Mouse (Mus musculus) midbrain, embryonic 11.5 days (tissue): ENCODE measurements around the gene Fchsd2. TPM values are rescaled to one million over a fixed set of nuclear protein-coding genes. Genes with fewer than 3 reads are reported as not detected.

Experiments used
- ATAC-seq: fragments of 200-750 bp; cut with Nextera tagmentation; 2 replicates; pipeline ENCODE4 v1.8.0; 2017; ENCODE audit warnings: moderate TSS enrichment, moderate library complexity; ENCODE audit not compliant: low FRiP score
- DNase-seq: peaks from one replicate; pipeline ENCODE4 v3.0.0; 2015; ENCODE audit warnings: low spot score; ENCODE audit errors: missing footprints
- H3K27ac ChIP-seq: fragments of 300-500 bp; sonication (generic); 2 replicates; pipeline ENCODE4 v1.5.1; 2014; ENCODE audit warnings: low read depth, low read length
- H3K27me3 ChIP-seq: fragments of 300-500 bp; sonication (generic); 2 replicates; pipeline ENCODE4 v1.6.1; 2014; ENCODE audit warnings: mild to moderate bottlenecking, low read length, moderate library complexity, mixed read lengths; ENCODE audit not compliant: control insufficient read depth, insufficient read depth
- H3K36me3 ChIP-seq: fragments of 300-500 bp; sonication (generic); 2 replicates; pipeline ENCODE4 v1.6.1; 2014; ENCODE audit warnings: mild to moderate bottlenecking, low read length, moderate library complexity, mixed read lengths; ENCODE audit not compliant: control insufficient read depth, insufficient read depth
- H3K4me1 ChIP-seq: fragments of 300-500 bp; sonication (generic); 2 replicates; pipeline ENCODE4 v1.6.1; 2014; ENCODE audit warnings: low read length; ENCODE audit not compliant: control insufficient read depth, insufficient read depth
- H3K4me2 ChIP-seq: fragments of 300-500 bp; sonication (generic); 2 replicates; pipeline ENCODE4 v1.6.1; 2014; ENCODE audit warnings: mild to moderate bottlenecking, moderate library complexity
- H3K4me3 ChIP-seq: fragments of 300-500 bp; sonication (generic); 2 replicates; pipeline ENCODE4 v1.5.1; 2014; ENCODE audit warnings: low read depth, low read length
- H3K9ac ChIP-seq: fragments of 300-500 bp; sonication (generic); 2 replicates; pipeline ENCODE4 v1.6.1; 2014; ENCODE audit warnings: low read length
- H3K9me3 ChIP-seq: fragments of 300-500 bp; sonication (generic); 2 replicates; pipeline ENCODE4 v1.6.1; 2016; ENCODE audit warnings: low read length; ENCODE audit not compliant: control insufficient read depth
- WGBS: fragments of 180-500 bp; shearing (Covaris S2); extraction: QIAGEN DNeasy Blood & Tissue Kit; methylation state at CpG from one replicate; pipeline ENCODE4 v1.1.7; 2014; 5-methylcytosine and 5-hydroxymethylcytosine counted together
- polyA plus RNA-seq: library from polyadenylated mRNA; unstranded; fragments of >200 nt; fragmentation: Nextera tagmentation; extraction: Ambion mirVana; gene quantifications from 2 replicates; pipeline ENCODE4 v1.2.1, GENCODE M21; 2014

The Fchsd2 gene
- polyA plus RNA-seq, 1 experiment from 2014 or later, result 24.8 TPM

- Histone ChIP-seq H3K27ac (no peak overlapping the region), H3K9me3 (no peaks in the 10 kb centered on the region), H3K4me1 (no peaks in the 10 kb centered on the region), H3K4me2 (no peak overlapping the region), H3K36me3 (no peaks in the 10 kb centered on the region), H3K27me3 (no peaks in the 10 kb centered on the region), H3K4me3 (no peak overlapping the region), H3K9ac (no peak overlapping the region)
- DNase-seq, result no peak
- no peak for ATAC-seq
- WGBS, result 79% methylated on average over 6 of the region's 6 CpGs
Measured at GRCm38 (mm10) chr7:101069271-101069670, 23.4 kb upstream of the Fchsd2 start.

DNA sequence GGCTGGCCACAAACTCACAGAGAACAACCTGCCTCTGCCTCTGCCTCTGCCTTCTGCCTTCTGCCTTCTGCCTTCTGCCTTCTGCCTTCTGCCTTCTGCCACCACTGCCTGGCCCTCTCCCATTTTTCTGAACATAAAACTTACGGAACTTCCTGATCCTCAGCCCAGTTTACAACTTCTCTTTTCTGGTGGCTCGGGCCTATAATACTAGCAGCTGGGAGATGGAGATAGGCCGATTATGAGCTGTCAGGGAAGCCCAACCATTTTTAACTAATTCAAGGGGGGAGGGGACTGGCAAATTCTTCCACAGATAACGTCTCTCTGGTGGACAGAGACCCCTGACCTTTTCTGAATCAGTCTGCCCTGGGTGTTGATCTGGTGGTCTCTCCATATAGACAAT is 22.3 kb upstream of the Fchsd2 start:
- Histone ChIP-seq H3K36me3 (no peaks in the 10 kb centered on the region), H3K9ac (no peak overlapping the region), H3K27me3 (no peaks in the 10 kb centered on the region), H3K27ac (no peak overlapping the region), H3K9me3 (no peaks in the 10 kb centered on the region), H3K4me3 (no peak overlapping the region), H3K4me1 (no peaks in the 10 kb centered on the region), H3K4me2 (no peak overlapping the region)
- ATAC-seq (no peak), DNase-seq (no peak)
- 51% methylated on average over 4 of the region's 4 CpGs for WGBS

GRCm38 (mm10) chr7:101071020-101071419 is 21.6 kb upstream of the Fchsd2 start:
- H3K27ac ChIP-seq, result no peak overlapping the region
- DNase-seq, result no peak
- no peaks in the 10 kb centered on the region for H3K27me3 ChIP-seq
- no peak overlapping the region for H3K4me3 ChIP-seq
- 60% methylated on average over 6 of the region's 6 CpGs for WGBS
- H3K9me3 ChIP-seq, result no peaks in the 10 kb centered on the region
- no peak overlapping the region for H3K4me2 ChIP-seq
- H3K36me3 ChIP-seq, result no peaks in the 10 kb centered on the region
- ATAC-seq, result no peak
- H3K9ac ChIP-seq, result no peak overlapping the region
- no peaks in the 10 kb centered on the region for H3K4me1 ChIP-seq

DNA sequence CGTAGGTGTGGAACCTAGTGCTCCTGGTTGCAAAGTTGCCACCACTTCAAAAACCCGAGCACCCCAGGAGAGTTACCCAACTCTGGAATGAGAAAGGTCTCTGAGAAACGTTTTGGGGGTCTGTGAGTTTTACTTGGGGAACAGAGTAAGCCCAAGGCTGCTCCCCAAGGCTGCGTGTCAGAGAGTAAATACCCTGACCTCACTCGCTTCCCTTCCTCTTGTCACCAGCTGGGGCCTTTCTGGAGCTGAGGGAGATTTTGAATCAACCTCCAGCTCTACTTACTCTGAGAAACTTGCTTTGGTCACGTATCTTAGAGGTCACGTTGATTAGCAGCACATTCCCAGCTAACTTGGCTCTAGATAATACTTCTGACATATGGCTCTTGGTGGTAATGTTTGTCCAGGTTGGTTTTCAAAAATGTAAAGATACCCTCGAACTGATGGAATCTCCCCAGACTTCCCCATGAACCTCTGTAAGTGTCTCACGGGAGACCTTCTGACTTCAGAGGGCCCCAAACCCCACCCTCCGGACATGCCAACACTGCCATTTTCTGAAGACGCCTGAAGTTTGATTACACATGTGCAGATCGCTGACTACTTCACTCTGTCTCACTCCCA is 20.4 kb upstream of the Fchsd2 start:
- H3K4me3 ChIP-seq, result no peak overlapping the region
- no peaks in the 10 kb centered on the region for H3K4me1 ChIP-seq
- 84% methylated on average over 12 of the region's 12 CpGs for WGBS
- no peak for DNase-seq
- no peaks in the 10 kb centered on the region for H3K27me3 ChIP-seq
- no peak overlapping the region for H3K4me2 ChIP-seq
- no peak overlapping the region for H3K27ac ChIP-seq
- ATAC-seq, result no peak
- no peaks in the 10 kb centered on the region for H3K9me3 ChIP-seq
- H3K36me3 ChIP-seq, result no peaks in the 10 kb centered on the region
- no peak overlapping the region for H3K9ac ChIP-seq

- DNase-seq (no peak), ATAC-seq (no peak)
- H3K27ac ChIP-seq, result no peak overlapping the region
- 75% methylated on average over 8 of the region's 8 CpGs for WGBS
- H3K9ac ChIP-seq, result no peak overlapping the region
- no peak overlapping the region for H3K4me2 ChIP-seq
- no peaks in the 10 kb centered on the region for H3K4me1 ChIP-seq
- no peak overlapping the region for H3K4me3 ChIP-seq
- H3K27me3 ChIP-seq, result no peaks in the 10 kb centered on the region
- H3K36me3 ChIP-seq, result no peaks in the 10 kb centered on the region
- H3K9me3 ChIP-seq, result no peaks in the 10 kb centered on the region
Measured at GRCm38 (mm10) chr7:101074170-101074767, 18.4 kb upstream of the Fchsd2 start.

DNA sequence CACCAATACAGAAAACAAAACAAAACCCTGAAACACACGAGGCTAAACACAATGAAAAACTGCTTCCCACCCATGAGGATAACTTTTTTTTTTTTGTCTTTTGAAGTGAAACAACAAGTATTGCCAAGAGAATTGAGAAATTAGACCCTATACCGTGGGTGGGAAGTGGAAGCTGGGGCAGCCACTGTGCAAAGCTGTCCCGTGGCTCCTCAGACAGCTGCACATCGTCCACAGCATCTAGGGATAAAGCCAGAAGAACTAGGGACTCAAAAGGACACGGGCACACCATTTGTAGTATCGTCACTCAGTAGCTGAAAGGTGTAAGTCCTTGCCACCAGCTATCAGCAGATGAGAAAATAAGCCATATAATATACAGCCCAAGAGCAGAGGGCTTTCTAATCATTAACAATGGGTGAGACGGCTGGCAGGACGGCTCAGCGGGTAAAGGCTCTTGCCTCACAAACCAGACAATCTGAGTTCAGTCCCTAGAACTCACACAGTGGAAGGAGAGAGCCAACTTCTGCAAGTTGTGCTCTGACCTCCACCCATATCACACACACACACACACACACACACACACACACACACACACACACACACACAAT is 9.0 kb upstream of the Fchsd2 start:
- Histone ChIP-seq H3K4me3 (no peak overlapping the region), H3K27me3 (no peaks in the 10 kb centered on the region), H3K9me3 (no peaks in the 10 kb centered on the region), H3K27ac (no peak overlapping the region), H3K4me1 (no peaks in the 10 kb centered on the region), H3K36me3 (no peaks in the 10 kb centered on the region), H3K4me2 (no peak overlapping the region), H3K9ac (no peak overlapping the region)
- 78% methylated on average over 9 of the region's 9 CpGs for WGBS
- no peak for DNase-seq
- no peak for ATAC-seq

DNA sequence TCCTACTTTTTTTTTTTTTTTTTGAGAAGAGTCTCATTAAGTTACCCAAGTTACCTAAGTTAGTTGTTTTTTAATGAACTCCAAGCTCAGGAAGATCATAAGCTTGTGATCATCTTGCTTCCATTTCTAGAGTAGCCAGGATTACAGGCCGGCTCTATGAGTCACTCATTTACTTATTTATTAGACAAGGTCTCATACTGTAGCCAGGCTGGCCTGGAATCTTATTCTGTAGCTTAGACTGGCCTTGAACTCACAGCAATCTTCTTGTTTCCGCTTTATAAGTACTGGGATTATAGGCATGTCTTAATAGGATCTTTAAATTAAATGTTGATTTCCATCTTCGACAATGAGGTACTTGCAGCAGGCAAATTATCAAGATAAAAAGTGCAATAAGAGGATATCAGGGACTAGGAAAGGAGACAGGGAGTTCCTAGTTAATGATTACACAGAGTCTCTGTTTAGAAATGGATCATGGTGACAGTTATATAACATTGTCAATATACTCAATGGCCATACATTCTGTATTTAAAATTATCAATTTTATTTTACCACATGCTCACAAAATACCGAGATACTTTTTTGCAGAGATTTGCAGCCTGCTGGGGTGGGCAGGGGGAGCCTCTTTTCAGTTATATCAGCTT is 7.7 kb upstream of the Fchsd2 start:
- no peak overlapping the region for H3K4me3 ChIP-seq
- H3K4me2 ChIP-seq, result no peak overlapping the region
- no peak overlapping the region for H3K9ac ChIP-seq
- ATAC-seq, result no peak
- no peaks in the 10 kb centered on the region for H3K9me3 ChIP-seq
- no peaks in the 10 kb centered on the region for H3K27me3 ChIP-seq
- WGBS, result 89% methylated on average over 4 of the region's 4 CpGs
- H3K27ac ChIP-seq, result no peak overlapping the region
- no peaks in the 10 kb centered on the region for H3K4me1 ChIP-seq
- H3K36me3 ChIP-seq, result no peaks in the 10 kb centered on the region
- no peak for DNase-seq

- no peak overlapping the region for H3K4me3 ChIP-seq
- no peaks in the 10 kb centered on the region for H3K27me3 ChIP-seq
- ATAC-seq (no peak), DNase-seq (no peak)
- WGBS, result 70% methylated on average over 4 of the region's 4 CpGs
- H3K9ac ChIP-seq, result no peak overlapping the region
- no peaks in the 10 kb centered on the region for H3K9me3 ChIP-seq
- H3K27ac ChIP-seq, result no peak overlapping the region
- no peaks in the 10 kb centered on the region for H3K36me3 ChIP-seq
- no peaks in the 10 kb centered on the region for H3K4me1 ChIP-seq
- no peak overlapping the region for H3K4me2 ChIP-seq
Measured at GRCm38 (mm10) chr7:101085779-101086178, 6.9 kb upstream of the Fchsd2 start.

- ATAC-seq, result no peak
- 73% methylated on average over 4 of the region's 4 CpGs for WGBS
Measured at GRCm38 (mm10) chr7:101088687-101089086, 4.0 kb upstream of the Fchsd2 start.

More at GRCm38 (mm10) chr7:101088687-101089086, 4.0 kb upstream of the Fchsd2 start:
- Histone ChIP-seq H3K36me3 (no peaks in the 10 kb centered on the region), H3K4me1 (no peaks in the 10 kb centered on the region), H3K9ac (no peak overlapping the region), H3K27me3 (no peaks in the 10 kb centered on the region), H3K4me3 (no peak overlapping the region), H3K9me3 (no peaks in the 10 kb centered on the region), H3K4me2 (no peak overlapping the region), H3K27ac (no peak overlapping the region)
- no peak for DNase-seq
